Mouse (Mus musculus): ENCODE measurements around the gene Clec18a.

GRCm38 (mm10) chr8:111036591-111036990 lies 55.6 kb downstream of the Clec18a start:
- TF ChIP-seq CTCF (IDR thresholded peaks at IDR 0.05; ENCODE audit: control insufficient read depth, insufficient read depth, insufficient read length) (no peak), FOSL1 (IDR thresholded peaks at IDR 0.05; ENCODE audit: insufficient read depth, low read length, poor library complexity, severe bottlenecking) (no peak), CEBPB (IDR thresholded peaks at IDR 0.05; ENCODE audit: low read depth) (no peak), MYOG (IDR thresholded peaks at IDR 0.05; ENCODE audit: control insufficient read depth, extremely low read depth, insufficient read length) (no peak)
